Mouse (Mus musculus) frontal cortex, postnatal 10 days (tissue): ENCODE measurements around the gene Acbd6.

Experiments used
- DNase-seq, 2 experiments: peaks; one replicate each; pipeline ENCODE4 v3.0.0; 2022; ENCODE audit warnings: low spot score in 2 of 2, mixed read lengths in 1 of 2

The Acbd6 gene

DNA sequence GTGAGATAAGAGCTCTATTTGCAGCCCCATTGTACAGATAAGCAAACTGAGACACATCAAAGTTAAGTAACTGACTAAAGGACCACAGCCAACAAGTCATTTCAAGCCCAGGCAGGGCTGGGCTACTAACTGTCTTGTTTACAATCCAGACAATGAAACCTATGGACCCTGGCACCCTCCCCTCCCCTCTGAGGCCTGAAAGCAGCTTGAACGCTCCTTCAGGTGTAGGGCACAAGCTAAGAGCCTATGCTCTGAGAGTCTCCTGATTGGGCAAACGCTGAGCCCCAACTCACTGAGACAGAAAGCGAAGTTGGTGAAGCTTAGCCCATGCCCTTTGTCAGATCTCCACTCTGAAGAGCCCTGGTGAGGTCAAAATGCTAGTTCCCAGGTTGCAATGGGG is 166.4 kb downstream of the Acbd6 start:
- no peak for DNase-seq

DNA sequence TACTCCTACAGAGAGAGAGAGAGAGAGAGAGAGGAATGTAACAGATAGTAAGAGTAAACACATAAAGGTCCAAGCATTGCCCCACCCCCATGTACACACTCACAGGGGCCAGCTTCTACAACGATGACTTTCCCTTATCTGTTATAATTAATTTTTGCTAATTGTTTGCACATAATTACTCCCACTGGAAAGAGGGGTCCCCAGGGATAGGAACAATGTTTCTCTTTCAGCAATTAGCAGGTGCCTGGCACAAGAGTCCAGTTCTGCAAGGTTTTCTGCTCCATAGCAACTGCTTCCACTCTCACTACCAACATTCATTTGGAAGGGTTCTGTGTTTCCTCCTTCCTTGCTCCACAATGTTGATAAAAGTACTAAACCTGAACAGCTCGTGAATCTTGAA is 168.0 kb downstream of the Acbd6 start:
- DNase-seq: no peak

DNA sequence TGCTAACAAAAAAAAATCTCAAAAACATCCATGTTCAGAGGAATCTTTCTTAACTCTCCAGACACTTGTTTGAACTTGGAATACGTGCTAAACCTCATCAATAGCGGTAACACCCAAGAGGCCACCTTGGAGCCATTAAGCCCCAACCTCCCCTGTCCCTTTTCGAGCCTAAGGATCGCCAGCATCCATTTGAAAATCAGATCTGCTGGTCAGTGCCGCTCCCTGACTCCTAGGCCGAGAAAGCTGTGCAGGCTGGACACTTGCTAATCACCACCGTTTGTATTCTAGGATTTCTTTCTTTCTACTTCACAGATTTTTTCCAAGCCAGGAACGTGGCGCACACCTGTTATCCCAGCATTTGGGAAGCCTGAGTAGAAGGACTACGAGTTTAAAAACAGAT is 169.9 kb downstream of the Acbd6 start:
- DNase-seq: no peak

DNA sequence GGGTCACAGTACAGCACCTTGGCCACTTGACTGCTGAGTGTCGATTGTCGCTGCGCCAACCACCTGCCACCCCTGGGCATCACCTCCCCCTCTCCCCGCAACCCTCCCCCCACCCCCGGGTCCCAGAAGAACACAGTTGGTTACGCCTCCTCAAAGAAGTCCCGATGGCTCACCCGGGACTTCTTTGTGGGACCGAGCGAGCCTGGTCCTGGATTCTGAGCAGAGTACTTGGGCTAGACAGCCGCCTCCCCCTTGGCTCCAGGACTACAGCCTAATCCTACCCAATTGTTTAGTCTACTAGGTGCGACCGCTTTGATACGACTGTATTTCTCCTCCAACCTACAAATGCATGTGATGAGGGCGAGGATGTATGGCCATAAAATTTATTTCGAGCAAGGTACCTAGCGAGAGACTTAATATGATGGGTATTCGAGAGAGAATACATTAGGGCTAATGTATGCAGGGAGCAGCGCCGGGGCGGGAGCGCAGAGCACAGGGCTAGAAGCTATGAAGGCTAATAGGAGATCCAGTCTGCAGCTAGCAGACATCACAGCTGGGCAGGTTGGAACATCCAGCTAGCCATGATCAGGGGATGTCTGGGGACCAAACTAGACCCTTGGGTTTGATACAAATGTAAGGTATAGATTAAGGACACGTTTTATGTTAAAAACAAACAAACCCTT is 171.3 kb downstream of the Acbd6 start:
- no peak for DNase-seq

DNA sequence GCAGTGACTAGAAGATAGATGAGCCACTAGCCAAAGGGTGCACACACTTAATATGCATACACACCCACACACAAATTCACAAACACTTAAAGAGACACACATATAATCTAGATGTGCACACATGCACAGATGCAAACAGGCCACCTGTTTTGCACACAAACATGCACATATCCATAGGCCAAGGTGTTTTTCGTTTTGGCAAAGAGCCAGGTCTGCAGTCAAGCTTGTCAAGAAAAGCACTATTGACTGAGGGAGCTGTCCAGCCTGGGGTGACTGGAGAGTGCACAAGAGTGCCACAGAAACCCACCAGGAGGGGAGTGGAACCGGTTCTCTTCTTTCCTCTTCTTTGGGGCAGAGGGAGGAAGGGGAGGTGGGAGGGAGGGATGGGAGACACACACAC is 173.2 kb downstream of the Acbd6 start:
- no peak for DNase-seq

DNA sequence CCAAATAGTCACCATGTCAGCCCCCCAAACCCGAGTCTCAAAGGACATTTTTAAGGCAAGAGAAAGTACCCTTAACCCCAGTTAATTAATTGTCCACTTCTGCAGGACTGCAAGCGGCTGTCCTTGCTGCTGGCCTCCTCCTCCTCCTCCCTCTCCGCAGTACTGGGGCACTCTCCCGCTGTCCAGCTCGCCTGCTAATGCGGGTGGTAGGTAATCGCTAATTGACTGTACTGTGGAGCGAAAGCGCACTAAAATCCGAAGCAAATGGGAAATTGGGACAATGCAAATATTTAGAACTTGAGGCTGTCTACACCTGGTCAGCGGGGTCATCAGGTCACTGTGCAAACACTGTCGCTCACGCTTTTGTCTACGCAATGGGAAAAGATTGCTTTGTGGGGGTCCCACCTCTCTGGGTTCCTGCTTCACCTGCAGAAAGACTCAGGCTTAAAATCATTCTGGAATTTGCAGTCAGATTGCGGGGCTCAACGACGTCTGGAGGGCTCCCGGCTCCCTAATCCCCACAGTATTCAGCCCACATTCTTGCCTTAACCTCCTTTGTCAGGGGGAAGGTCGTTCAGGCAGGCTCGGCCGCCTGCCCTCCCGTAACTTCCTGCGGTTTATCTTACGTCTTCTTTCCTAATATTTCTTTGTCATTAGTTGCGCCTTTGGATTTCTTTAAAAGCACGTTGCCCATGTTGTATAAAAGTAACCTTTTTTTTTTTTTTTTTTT is 178.3 kb downstream of the Acbd6 start:
- no peak for DNase-seq

DNA sequence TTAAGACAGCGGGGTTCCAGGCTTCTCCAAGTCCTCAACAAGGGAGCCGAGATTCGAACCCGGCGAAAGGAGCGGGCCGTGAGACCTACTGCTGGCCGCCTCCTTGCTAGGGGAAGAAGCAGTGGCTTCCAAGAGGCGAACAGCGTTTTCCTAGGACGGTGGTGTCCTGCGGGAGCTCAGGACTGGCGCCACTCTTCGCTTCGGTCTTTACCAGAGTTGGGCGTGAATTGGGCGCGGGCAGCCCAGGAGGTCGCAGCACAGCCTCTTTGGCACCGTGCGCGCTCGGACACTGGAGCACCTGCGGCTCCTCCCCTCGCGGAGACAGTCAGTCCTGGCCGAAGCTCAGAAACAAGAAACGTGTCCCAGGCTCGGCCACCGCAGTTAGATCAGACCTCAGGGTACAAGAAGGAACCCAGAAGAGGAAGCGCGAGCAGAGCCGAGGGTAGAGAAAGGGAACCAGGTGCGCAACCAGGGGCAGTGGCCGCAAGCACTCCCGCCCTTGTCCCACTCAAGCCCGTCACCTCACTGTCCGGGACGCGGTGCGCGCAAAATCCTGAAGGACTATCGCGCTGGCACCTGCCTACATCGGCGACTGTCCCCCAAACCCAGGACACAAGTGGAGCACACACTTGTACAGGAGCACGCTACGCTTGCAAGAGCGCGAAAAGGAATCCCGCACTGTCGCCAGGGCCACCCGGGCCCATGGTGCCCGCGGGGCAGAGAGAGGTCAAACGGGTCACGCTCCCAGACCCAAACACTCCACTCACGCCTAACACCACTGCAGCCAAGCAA is 179.3 kb downstream of the Acbd6 start:
- DNase-seq: no peak

DNA sequence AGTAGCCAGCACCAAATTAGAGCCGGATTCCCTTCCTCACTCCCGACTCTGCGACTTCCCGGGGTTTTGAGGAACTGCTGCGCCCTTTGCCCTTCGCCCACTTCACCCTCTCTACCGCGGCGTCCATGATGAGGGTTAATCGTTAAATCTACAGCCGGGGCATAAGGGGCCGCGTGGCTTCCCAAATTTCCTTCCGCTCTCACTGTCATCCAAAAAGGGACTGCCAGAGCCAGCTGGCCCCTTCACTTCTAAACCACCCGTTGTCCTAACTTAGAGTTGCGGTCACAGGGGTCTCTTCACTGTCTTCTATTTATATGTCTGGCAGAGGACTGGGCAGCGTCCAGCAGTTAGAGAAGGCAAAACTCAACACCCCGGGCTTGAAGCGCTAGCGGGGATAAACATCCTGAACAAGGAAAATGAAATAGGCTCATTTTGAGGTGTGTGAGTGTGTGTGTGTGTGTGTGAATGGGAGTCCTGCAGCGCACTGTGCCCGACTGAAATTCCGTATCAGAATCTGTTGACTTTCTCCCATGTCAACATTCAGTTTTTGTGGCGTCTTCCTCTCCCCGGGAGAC is 180.0 kb downstream of the Acbd6 start:
- no peak for DNase-seq
